Mouse (Mus musculus): Measurements from ENCODE around the gene Eif4e3. TPM values are rescaled to one million over a fixed set of nuclear protein-coding genes. Genes with fewer than 3 reads are reported as not detected.

The Eif4e3 gene
- 5.7 TPM for total RNA-seq (2023)

DNA sequence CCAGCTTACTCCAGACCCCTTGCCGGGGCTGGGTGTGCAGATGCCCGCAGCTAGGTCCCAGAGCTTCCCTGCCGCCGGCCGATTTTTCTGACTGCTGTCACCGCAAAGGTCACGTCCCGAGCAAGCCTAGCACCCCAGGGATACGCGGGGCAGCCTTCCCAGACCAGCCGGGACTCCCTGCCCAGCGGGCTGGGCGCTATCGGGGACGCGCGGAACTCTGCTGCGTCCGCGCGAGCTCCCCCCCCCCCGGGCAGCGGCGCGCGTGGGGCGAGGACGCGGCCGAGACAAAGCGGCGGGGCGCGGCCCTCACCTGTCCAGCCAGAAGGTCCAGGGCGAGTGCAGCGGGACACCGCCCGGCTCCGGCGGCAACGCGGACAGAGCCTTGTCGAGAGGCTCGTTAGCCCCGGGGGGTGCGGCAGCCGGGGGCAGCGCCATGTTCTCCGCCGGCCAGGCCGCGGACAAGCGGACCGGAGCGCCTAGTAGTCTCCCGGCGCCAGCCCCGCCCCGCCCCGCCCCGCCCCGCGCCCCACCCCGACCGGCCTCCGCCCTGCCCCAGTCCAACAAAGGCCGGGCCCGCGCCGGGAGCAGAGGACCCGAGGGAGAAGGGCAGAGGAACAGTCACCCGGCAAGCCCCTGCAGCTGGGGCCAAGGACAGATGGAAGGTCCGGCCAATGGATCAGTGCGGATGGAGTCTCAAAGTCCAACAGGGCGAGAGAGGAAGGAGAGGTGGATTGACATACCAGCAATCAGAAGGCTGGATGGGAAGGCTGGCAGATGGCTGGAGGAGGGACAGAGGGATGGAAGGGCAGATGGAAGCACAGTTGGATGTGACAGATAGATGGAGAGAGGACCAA is at the start of gene Eif4e3, which contains the start of gene Gm20696:
Gene Eif4e3 (minus strand): TSS at position 454 of the 854 bp plus-strand sequence.
Gene Gm20696 (minus strand): TSS at position 480 of the 854 bp plus-strand sequence.

DNA sequence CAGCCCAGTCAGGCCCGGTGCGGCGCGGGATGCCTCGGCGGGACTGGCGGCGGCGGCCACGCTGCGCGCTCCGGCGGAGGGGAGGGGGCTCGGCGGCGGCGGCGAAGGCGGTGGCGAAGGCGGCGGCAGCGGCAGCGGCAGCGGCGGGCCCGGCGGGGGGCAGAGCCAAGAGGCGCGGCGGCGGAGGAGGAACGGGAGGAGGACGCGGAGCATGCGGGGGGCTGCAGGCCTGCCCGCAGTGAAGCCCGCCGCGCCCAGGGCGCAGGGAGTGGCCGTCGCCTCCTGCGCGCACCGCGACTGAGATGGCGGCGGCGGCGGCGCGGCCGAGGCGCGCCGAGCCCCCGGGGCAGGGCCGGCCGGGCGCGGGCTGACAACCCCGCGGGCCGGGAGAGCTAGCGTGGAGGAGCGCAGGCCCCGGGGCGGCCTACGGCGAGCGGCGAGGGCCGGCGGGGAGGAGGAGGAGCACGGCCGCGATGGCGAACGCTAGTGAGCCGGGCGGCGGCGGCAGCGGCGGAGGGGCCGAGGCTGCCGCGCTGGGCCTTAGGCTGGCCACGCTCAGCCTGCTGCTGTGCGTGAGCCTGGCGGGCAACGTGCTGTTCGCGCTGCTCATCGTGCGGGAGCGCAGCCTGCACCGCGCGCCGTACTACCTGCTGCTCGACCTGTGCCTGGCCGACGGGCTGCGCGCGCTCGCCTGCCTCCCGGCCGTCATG is 25.8 kb upstream of the Eif4e3 start, which contains the start of gene Gpr27:
Gene Gpr27 (plus strand): TSS at position 474 of the 710 bp plus-strand sequence.

Other genes with a start within 250 kb of the Eif4e3 start
- gene Foxp1, start 144.1 kb downstream of the Eif4e3 start, total RNA-seq (2023): 719 TPM
- 52.8 TPM for gene Gm20696, start within 50 bp of the Eif4e3 start, total RNA-seq (2023)
- not detected for gene Gpr27, start 25.9 kb upstream of the Eif4e3 start, total RNA-seq (2023)
- gene Prok2, start 59.6 kb upstream of the Eif4e3 start, total RNA-seq (2023): not detected